Mouse (Mus musculus): Measurements from ENCODE around the gene Osbpl10.

Gene Osbpl10

GRCm38 (mm10) chr9:115034271-115034670 lies 55.9 kb downstream of the Osbpl10 start:
- no peak for DNase-seq (ENCODE audit: low spot score)

- no peak for DNase-seq (ENCODE audit: low spot score)
Measured at GRCm38 (mm10) chr9:115034788-115035187, 56.4 kb downstream of the Osbpl10 start.

- DNase-seq (ENCODE audit: low spot score) = peak; percentile 21
Measured at GRCm38 (mm10) chr9:115038215-115038614, 59.8 kb downstream of the Osbpl10 start.

GRCm38 (mm10) chr9:115038686-115039085 lies 60.3 kb downstream of the Osbpl10 start:
- no peak for DNase-seq (ENCODE audit: low spot score)

GRCm38 (mm10) chr9:115039245-115039644 lies 60.9 kb downstream of the Osbpl10 start:
- no peak for DNase-seq (ENCODE audit: low spot score)

GRCm38 (mm10) chr9:115042571-115042970 lies 64.2 kb downstream of the Osbpl10 start:
- DNase-seq (ENCODE audit: low spot score) = no peak

- DNase-seq (ENCODE audit: low spot score) = no peak
Measured at GRCm38 (mm10) chr9:115042971-115043706, 64.8 kb downstream of the Osbpl10 start.

GRCm38 (mm10) chr9:115043881-115044770 lies 65.8 kb downstream of the Osbpl10 start:
- DNase-seq (ENCODE audit: low spot score) = no peak

GRCm38 (mm10) chr9:115045087-115045800 lies 66.9 kb downstream of the Osbpl10 start:
- DNase-seq (ENCODE audit: low spot score) = no peak

- no peak for DNase-seq (ENCODE audit: low spot score)
Measured at GRCm38 (mm10) chr9:115046701-115047100, 68.3 kb downstream of the Osbpl10 start.

- peak; percentile 31 for DNase-seq (ENCODE audit: low spot score)
Measured at GRCm38 (mm10) chr9:115048340-115048739, 70.0 kb downstream of the Osbpl10 start.

GRCm38 (mm10) chr9:115048861-115049260 lies 70.5 kb downstream of the Osbpl10 start:
- DNase-seq (ENCODE audit: low spot score) = peak; percentile 22

- DNase-seq (ENCODE audit: low spot score) = peak; percentile 89
Measured at GRCm38 (mm10) chr9:115049981-115050720, 71.8 kb downstream of the Osbpl10 start.

GRCm38 (mm10) chr9:115051976-115052375 lies 73.6 kb downstream of the Osbpl10 start:
- no peak for DNase-seq (ENCODE audit: low spot score)

GRCm38 (mm10) chr9:115053779-115054178 lies 75.4 kb downstream of the Osbpl10 start:
- DNase-seq (ENCODE audit: low spot score) = no peak

GRCm38 (mm10) chr9:115055041-115055830 lies 76.9 kb downstream of the Osbpl10 start:
- DNase-seq (ENCODE audit: low spot score) = no peak

GRCm38 (mm10) chr9:115058806-115059205 lies 80.4 kb downstream of the Osbpl10 start:
- DNase-seq (ENCODE audit: low spot score) = no peak

GRCm38 (mm10) chr9:115064834-115065233 lies 86.5 kb downstream of the Osbpl10 start:
- DNase-seq (ENCODE audit: low spot score) = no peak

- DNase-seq (ENCODE audit: low spot score) = no peak
Measured at GRCm38 (mm10) chr9:115067071-115067470, 88.7 kb downstream of the Osbpl10 start.

- DNase-seq (ENCODE audit: low spot score) = no peak
Measured at GRCm38 (mm10) chr9:115075191-115075590, 96.8 kb downstream of the Osbpl10 start.

All from lung, postnatal 25 days (tissue).